In genomic region chr16:30082965-30083364, GRCm38 (mm10) we compare ENCODE assay signal across 18 mouse cellular contexts.
"Had no signal": no experiment of that assay in that cellular context is flagged by ENCODE, and none has a peak within 500 bp of the region (broad histone marks: within the 10 kb centered on the region; RNA-seq: fewer than 3 reads in every experiment).

No protein-coding gene starts in this region.

- H3K27ac ChIP-seq: midbrain, embryonic 10.5 days; midbrain, embryonic 12.5 days; neural tube, embryonic 13.5 days; neural tube, embryonic 15.5 days had no signal

- H3K4me1 ChIP-seq: midbrain, embryonic 12.5 days; neural tube, embryonic 15.5 days had no signal

- H3K4me2 ChIP-seq: lung, embryonic 14.5 days; midbrain, embryonic 12.5 days; neural tube, embryonic 13.5 days; neural tube, embryonic 15.5 days had no signal

- H3K9ac ChIP-seq: lung, embryonic 14.5 days; midbrain, embryonic 12.5 days; neural tube, embryonic 13.5 days; neural tube, embryonic 15.5 days had no signal

- DNase-seq: lung, adult 18-20 months; lung, embryonic 14.5 days; lung, postnatal 10 days; lung, postnatal 4 days; midbrain, embryonic 14.5 days; retina, postnatal 1 day; right cerebral cortex, adult 18-20 months; right cerebral cortex, postnatal 14 days; spleen, adult 18-20 months; thymus, adult 18-20 months; thymus, postnatal 14 days; thymus, postnatal 36 days had no signal

- ATAC-seq: midbrain, embryonic 16.5 days had no signal

- H3K4me3 ChIP-seq: midbrain, embryonic 10.5 days; midbrain, embryonic 12.5 days; myocyte; neural tube, embryonic 13.5 days; neural tube, embryonic 15.5 days had no signal

- H3K9me3 ChIP-seq: midbrain, embryonic 10.5 days; midbrain, embryonic 12.5 days; neural tube, embryonic 13.5 days; neural tube, embryonic 15.5 days had no signal

- H3K36me3 ChIP-seq: midbrain, embryonic 10.5 days; midbrain, embryonic 12.5 days; neural tube, embryonic 13.5 days; neural tube, embryonic 15.5 days had no signal
